Mouse (Mus musculus): ENCODE results near the gene Npr3.
"Not testable (repeated sequence)": the region's sequence is repeated elsewhere in the genome, so short reads cannot be mapped to it uniquely, and the experiment has no call there.

The Npr3 gene

DNA sequence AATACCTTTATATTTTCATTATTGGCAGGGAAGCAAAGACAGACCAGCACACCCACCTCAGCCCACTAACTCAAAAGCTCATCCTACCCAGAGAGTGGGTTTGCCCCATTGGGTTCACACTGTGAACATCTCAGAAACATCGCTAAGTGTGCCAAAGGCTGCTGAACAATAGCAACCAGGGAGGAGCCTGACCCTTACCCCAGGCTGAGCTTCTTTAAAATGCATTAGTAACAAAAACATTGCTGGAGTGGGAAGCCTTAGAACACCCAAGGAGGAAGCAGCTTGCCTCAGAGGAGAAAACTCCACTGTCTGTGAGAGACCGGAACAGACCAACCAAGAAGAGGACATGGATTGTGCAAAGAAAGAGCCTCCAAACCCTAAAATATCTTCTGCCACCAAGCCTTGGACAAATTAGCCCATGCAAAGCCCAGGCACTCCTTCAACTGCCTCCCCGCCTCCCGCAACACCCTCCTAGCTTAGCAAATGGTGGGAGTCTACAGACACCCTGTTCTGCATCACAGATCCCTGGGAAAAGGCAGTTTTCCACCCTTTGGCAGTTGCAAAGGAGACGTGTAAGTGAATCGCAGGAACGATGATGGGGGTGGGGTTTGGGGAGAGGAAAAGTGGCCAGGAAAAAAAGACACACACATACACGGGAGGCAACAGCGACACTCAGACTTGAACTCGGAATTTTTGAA is 24.4 kb downstream of the Npr3 start:
- no peak for DNase-seq (ENCODE audit: low read depth in 2 of 2, low spot score in 2 of 2)

DNA sequence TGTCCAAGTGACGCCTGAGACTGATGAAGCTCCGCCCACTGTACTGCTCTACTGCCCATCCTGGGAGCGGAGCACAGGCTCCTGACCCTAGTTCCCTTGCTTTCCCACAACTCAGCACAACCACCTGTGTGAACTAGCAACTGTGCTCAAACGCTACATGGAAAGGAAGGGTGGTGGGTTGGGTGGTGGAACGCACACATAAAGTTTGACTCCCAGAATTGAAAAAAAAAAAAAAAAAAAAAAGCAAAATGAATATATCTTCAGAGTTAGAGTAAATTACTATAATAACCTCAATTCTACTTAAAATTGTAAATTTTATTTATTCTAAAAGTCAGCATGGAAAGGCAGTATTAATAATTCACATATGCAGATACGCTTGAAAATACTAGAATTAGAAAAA is 25.3 kb downstream of the Npr3 start:
- DNase-seq (ENCODE audit: low read depth in 2 of 2, low spot score in 2 of 2): no peak

DNA sequence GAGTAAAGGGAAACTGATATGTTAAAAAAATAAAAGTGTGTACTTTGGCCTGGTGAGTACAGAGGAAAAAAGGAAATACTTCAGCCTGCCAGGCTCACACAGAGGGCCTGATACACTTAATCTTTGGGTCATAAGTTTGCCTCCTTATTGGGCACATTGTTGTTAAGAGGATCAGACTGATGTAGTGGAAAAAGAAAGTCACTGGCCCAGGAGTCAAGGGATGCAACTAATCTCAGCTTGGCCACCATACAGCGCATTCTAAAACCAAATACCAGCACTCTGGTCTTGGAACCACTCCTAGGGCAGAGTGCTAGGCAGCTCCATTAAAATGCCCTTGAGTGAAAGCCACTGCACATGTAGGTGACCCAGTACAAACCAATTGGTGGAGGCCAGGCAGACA is 28.8 kb downstream of the Npr3 start:
- DNase-seq (ENCODE audit: low read depth in 2 of 2, low spot score in 2 of 2): no peak

DNA sequence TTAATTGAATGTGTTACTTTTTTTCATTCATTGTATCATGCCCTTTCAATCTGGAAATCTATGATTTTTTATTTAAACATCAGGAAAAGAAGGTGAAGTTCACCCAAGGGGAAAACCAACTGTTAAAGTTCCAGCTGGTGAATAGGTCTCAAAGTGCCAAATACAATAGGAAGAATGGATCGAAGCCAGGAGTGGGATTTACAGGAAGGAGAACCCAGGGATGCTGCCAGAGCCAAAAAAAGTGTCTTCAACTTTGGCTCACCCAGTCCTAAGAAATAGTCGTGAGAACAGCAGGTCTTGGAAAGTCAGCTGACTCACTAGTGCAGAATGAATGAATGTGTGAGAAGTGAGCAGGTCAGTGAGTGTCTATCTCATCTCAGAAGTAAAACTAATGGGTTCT is 29.8 kb downstream of the Npr3 start:
- DNase-seq (ENCODE audit: low read depth in 2 of 2, low spot score in 2 of 2): no peak

DNA sequence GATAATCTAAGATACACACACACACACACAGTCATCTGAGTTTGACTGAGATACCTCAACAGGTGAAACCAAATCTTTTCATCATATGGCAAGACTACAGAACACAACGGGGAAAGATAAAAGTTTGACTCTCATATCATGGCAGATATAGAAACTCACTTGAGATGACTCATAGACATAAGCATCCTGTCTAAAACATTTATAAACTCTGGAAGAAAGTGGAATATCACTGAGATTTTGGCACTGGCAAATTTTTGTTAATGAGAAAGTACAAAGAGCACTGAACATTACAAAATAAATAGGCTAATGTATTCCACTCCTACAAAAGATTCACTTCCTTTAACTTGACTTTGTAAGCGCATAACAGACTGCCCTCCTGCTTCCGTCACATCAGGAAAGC is 40.2 kb downstream of the Npr3 start:
- DNase-seq (ENCODE audit: low read depth in 2 of 2, low spot score in 2 of 2): no peak

DNA sequence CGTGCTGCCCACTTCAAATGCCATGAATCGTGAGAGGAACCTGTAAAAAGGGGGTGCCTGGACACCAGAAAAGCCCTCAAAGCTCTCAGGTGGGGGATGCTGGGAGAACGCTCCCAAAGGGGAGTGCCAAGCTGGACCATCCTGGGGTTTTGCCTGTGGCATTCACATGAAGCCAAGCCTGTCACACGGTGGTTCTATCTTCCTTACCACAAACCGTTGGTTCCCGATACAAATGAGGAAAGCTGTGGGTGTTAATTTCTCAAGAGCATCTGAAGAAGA is 43.6 kb downstream of the Npr3 start:
- no peak for DNase-seq (ENCODE audit: low read depth in 2 of 2, low spot score in 2 of 2)

DNA sequence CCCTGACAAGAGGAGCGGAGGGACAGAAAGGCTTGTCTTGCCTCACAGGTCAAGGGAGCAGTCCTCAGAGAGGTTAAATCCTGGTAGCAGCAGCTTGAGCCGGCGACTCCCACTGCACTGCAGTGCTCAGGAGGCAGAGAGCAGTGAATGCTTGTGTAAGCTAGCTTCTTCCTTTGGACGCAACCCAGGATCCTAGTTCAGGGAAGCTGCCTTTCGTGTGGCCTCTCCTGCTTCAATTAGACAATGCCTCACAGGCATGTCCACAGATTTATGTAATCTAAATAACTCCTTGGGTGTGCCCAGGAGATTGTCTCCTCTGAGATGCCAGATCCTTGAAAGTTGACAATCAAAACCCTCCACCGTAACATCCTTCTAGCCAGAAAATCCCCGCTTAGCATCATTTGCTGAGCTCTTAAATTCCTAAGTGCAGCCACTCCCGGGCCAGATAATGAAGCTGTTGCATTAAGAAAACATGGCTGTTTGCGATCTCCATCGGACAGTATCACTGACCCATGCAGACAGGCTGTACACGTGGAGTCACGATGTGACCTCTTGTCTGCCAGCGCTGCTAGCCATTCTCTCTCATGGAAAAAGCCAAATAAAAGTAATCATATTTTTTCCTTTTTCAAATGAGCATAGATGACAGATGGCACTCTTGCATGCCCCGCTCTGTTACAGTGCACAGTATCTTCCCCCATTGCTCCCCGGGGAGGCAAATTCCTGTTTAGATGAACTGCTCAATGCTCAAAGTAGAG is 44.1 kb downstream of the Npr3 start:
- no peak for DNase-seq (ENCODE audit: low read depth in 2 of 2, low spot score in 2 of 2)

DNA sequence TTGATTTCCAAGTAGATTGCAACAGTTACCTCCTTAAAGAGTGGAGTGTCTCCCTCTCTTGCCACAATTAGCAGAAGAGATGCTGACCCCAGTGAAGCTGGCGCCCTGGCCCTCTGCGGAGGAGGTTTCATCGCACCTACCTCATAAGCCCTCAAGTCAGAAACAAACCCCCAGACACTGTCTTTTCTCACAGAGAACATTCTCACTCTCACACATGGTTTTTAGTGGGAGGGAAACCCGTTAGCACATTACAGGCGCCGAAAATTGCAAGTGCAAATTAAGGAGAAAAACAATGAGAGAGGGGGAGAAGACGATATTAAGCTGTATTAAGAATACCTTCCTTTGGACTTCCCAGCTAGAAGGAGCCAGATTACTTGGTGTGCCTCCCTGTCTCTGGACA is 44.8 kb downstream of the Npr3 start:
- no peak for DNase-seq (ENCODE audit: low read depth in 2 of 2, low spot score in 2 of 2)

DNA sequence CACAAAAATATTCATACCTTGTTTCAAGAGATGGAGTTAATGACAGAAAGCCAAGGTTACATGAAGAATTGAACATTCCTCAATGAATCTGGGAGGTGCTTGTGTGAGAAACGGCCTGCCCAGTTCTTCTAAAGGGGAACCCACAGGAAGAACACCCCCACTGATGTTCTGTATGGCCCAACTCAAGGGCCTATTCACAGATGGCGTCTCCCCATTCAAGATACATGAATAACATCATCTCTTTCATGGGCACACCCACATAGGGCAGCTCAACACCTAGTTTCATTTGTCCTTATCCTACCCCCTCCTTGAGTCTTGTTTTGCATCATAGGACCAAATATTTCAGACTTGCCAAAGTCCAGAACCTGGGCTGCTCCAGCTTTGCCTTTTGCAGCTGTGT is 46.8 kb downstream of the Npr3 start:
- DNase-seq (ENCODE audit: low read depth in 2 of 2, low spot score in 2 of 2): no peak

DNA sequence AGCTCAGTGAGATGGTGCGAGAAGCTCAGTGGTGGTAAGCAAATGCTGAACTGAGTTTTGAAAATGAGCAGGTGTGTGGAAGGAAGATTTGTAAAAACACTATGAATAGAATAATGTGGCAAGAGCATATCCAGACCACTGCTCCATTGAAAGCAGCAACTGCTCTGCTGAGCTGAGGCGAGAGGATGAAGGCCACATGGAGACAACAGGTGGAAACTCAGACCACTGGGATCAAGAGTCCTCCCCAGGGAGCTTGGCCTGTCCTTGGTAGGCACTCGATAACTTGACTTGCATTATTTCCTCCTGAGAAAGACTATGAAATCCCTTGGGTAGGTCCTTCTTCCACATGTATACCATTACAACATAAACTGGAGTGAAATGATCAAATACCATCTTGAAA is 47.3 kb downstream of the Npr3 start:
- DNase-seq (ENCODE audit: low read depth in 2 of 2, low spot score in 2 of 2): no peak

DNA sequence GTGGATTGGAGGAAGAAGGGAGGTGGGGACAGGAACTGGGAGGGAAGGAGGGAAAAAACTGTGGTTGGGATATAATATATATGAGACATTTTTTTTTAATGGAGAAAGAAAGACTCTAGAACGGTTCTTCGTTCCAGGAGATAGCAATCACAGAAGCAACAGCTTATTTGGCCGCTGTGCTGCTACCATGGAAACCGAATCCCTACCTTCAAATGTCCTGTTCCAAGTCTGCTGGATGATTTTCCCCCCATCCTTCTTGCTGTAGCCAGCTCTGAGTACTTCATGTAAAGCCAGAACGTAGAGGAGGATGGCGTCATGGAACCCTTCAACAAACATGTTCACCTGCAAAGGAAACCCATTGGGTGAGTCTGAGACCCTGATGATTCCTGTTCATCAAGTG is 48.7 kb downstream of the Npr3 start:
- DNase-seq (ENCODE audit: low read depth in 2 of 2, low spot score in 2 of 2): no peak

DNA sequence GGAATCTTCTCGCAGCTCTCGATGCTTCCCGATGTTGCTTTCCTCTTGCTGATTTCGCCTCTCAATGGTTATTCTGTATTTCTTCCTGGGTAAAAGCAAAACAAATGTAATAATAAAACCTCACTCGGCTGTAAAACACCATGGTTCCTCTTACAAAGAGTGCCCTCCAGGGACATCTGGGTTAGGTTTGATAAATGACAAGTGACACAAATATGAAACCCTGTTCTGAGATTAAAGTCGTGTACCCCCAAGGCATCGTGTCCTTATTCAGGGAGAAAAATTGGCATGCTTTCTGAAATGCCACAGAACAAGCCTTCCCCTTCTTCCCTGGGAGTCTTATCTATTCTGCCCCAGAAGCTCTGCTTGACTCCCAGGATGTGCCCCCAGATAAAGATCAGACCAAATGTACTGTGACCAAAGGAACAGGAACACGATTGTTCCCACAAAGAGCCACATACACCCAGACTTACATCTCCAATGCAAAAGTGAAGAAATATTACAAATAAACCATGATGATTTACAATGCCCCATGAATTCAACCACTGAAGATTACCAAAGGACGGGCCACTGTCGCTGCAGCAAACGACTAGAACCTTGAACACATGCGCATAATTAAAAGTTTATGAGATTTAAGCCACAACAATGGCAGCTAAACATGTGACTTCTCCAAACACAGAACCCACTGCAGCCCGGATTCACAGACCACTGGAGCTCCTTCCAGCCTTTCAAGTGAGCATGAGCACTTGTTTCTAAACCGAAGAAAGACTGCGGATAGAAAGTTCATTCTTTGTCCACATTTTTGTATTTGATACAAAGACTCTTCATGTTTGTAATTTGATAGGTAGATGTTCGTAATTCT is 61.7 kb downstream of the Npr3 start:
- DNase-seq (ENCODE audit: low read depth in 2 of 2, low spot score in 2 of 2): no peak

DNA sequence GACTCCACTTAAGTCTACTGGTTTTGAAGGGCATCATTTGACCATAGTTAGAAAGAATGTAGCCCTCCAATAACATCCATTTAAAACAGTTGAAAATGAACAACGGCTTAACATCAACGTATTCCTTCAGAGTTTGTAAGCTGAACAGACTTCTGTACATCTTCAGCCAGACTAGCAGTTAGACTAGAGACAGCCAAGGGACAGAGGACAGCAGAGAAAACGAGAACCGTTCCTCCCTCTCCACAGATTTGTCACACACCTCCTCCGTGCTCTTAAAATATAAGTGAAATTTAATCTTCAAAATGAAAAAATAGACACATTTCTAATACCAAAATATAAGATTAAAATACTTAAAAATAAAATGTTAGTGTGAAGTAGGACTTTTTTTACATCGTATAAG is 63.0 kb downstream of the Npr3 start:
- no peak for DNase-seq (ENCODE audit: low read depth in 2 of 2, low spot score in 2 of 2)

DNA sequence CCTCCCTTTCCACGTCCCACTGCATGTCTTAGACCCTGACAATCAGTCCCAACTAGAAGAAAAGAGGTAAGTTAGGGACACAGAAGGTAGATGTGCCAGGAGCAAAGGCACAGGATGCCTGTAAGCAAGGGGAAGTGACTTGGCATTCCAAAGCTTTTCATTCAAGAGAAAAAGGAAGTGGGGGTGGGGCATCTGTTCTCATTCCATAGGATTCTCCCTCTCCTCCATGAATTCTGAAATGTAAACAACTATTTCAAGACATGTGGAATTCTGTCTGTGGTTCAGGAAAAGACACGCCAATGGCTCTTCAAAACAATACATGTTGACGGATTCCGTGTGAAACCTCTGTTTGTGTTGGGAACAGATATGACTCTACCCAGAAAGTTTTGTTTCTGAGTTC is 65.3 kb downstream of the Npr3 start:
- DNase-seq (ENCODE audit: low read depth in 2 of 2, low spot score in 2 of 2): no peak

DNA sequence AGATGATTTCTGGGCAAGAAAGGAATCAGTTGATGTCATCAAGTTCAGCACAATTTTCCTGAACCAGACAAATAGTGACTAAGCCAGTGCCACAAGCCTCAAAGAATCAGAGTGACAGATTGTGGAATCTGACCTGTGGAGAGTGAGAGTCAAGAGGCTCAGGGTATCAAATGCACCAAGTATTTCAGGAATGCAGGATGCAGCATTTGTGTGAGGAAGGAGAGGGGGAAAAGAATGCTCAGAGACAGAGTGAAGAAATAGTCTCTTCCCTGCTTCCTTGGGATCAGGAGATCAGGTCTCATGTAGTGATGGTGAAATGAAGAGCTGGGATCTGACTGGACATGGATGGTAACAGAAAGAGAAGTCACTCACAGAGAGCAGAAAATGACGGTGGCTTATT is 71.2 kb downstream of the Npr3 start:
- no peak for DNase-seq (ENCODE audit: low read depth in 2 of 2, low spot score in 2 of 2)

DNA sequence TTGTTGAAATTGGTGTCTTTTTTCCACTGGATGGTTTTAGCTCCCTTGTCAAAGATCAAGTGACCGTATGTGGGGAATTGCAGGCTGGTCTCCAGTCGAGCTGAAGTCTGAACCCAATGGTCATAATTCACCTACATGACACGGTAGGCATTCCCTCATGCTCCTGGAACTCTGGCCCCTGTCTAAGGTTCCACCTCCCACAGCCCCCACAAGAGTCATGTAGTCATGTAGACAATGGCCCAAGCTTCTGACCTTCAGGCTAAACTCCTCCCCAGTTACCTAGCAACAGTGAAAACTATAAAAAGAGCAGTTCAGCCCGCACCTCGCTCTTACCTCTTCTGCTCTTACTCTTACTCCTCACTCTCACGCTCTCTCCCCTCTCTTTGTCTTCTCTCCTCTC is 84.7 kb downstream of the Npr3 start:
- DNase-seq (ENCODE audit: low read depth in 2 of 2, low spot score in 2 of 2): not testable (repeated sequence)

DNA sequence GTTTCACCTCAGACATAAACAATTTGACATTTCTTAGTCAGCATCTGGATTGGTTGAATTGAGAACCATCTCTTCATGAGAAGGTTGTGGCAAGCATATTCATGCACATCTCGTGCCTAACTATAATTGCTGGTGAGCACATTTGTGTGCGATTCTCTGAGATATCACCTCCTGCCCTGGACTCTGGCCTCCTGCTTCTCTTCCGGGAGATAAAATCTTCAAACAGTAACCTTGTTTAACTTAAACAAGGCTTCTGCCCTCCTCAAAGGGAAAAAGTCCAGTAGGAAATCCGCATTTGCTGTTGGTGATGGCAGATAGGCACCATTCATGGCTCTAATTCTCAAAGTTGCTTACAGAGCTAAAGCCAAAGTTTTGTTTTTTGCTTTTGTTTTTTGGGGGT is 91.5 kb downstream of the Npr3 start:
- DNase-seq (ENCODE audit: low read depth in 2 of 2, low spot score in 2 of 2): no peak

DNA sequence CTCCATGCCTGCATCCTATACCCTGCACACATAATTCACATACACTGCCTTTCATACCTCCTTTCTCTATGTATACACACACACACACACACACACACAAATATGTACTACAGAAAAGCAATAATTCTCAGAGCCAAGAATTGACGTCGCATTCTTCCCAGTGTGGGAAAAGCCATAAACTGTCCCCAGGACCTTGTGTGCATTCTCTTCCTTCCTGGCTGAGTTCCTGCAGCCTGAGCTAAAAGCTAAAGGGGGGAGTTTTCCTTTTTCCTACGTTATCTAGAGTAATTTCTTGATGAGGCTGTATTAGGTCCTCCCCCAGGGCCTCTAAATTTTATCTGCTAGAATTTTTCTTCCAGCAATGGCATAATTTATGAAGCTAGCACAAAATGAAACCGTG is 103.5 kb downstream of the Npr3 start:
- no peak for DNase-seq (ENCODE audit: low read depth in 2 of 2, low spot score in 2 of 2)

DNA sequence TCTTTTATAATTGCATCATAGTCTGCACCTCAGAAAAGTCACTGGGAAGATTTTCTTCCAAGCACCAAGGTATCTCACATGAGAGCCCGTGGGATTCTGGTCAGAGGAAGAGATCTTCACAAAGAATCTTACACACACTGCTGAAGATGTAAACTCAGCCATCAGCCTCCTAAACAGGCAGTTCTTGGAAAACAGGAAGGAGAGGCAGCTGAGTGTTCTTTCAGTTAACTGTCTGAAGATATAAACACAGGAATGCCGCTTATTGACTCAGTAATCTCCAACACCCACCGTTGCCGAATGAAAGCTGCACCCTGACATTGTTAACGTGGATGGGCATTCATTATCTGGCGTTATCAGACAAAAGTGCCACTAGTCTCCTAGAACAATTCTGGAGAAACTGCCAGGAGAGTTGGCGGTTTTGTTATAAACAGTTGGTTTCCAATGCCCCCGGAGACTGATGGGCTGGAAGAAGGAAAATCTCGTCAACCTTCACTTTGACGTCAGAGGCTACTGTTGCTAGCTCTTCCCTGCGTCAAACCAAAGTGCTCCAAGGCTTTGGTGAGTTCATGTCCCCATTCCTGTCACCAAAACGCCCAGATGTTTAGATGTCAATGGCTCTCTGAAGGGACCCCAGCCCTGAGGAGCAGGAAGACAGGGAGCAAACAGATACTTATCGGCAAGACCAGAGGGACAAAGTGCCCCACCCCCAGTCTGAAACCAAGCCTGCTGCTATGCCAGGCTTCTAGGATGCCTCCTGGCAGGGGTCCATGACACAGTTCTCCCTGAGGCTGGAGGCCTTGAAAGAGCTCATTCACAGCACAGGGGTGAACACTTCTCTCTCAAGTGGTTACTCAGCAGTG is 105.0 kb downstream of the Npr3 start:
- no peak for DNase-seq (ENCODE audit: low read depth in 2 of 2, low spot score in 2 of 2)

DNA sequence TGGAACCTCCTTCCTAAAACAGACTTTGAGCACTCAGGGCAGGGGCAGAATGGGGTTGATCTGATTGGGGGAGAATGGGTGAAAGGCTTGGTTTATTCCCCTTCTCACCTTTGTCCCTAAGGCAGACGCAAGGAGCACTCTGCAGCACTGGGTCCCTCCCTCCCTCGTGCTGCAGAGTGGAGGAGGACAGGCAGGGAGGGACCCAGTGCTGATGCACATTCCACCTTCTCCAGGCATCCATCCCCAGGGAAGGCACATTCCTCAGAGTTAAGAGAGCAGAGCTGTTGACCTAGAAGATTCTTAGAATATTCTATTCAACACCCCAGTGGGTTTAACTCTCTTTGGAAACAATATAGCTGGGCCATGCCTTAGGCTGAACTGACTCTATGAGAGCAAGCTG is 112.5 kb downstream of the Npr3 start:
- DNase-seq (ENCODE audit: low read depth in 2 of 2, low spot score in 2 of 2): no peak

Data from CD8-positive naive resting alpha-beta T cell, adult 2 months (primary cell).